Mouse (Mus musculus) G1E-ER4 (cell line): ENCODE measurements around the gene Tenm4. TPM values are rescaled to one million over a fixed set of nuclear protein-coding genes. Genes with fewer than 3 reads are reported as not detected.

Source experiments
- GATA1 ChIP-seq: IDR thresholded peaks from one replicate; pipeline ENCODE4 v1.8.0; 2012; ENCODE audit warnings: low read length, inconsistent platforms
- polyA plus RNA-seq: library from polyadenylated mRNA; stranded (reverse); fragments of >175 nt; gene quantifications from 2 replicates; pipeline ENCODE4 v1.2.3, GENCODE M21; 2012

The Tenm4 gene
- polyA plus RNA-seq, 1 experiment = not detected

GRCm38 (mm10) chr7:96813036-96813435 is 642.0 kb downstream of the Tenm4 start:
- TF ChIP-seq GATA1 = no peak

GRCm38 (mm10) chr7:96813497-96814400 is 642.7 kb downstream of the Tenm4 start:
- no peak for TF ChIP-seq GATA1

GRCm38 (mm10) chr7:96814581-96814980 is 643.5 kb downstream of the Tenm4 start:
- no peak for TF ChIP-seq GATA1

- TF ChIP-seq GATA1 = no peak
These were observed 646.1 kb downstream of the Tenm4 start for GRCm38 (mm10) chr7:96817030-96817674.

- no peak for TF ChIP-seq GATA1
These were observed 647.3 kb downstream of the Tenm4 start for GRCm38 (mm10) chr7:96818236-96818916.

GRCm38 (mm10) chr7:96819538-96819937 is 648.5 kb downstream of the Tenm4 start:
- no peak for TF ChIP-seq GATA1

- TF ChIP-seq GATA1 = no peak
These were observed 649.3 kb downstream of the Tenm4 start for GRCm38 (mm10) chr7:96820343-96820742.

- peak; percentile 37 for TF ChIP-seq GATA1
These were observed 655.1 kb downstream of the Tenm4 start for GRCm38 (mm10) chr7:96826101-96826500.

- TF ChIP-seq GATA1 = no peak
These were observed 655.6 kb downstream of the Tenm4 start for GRCm38 (mm10) chr7:96826672-96827071.

GRCm38 (mm10) chr7:96832551-96832950 is 661.5 kb downstream of the Tenm4 start:
- no peak for TF ChIP-seq GATA1

- TF ChIP-seq GATA1 = no peak
These were observed 662.0 kb downstream of the Tenm4 start for GRCm38 (mm10) chr7:96833012-96833411.

- TF ChIP-seq GATA1 = no peak
These were observed 663.7 kb downstream of the Tenm4 start for GRCm38 (mm10) chr7:96834681-96835289.

- TF ChIP-seq GATA1 = no peak
These were observed 664.3 kb downstream of the Tenm4 start for GRCm38 (mm10) chr7:96835313-96835712.

- no peak for TF ChIP-seq GATA1
These were observed 667.3 kb downstream of the Tenm4 start for GRCm38 (mm10) chr7:96838271-96838841.

- TF ChIP-seq GATA1 = no peak
These were observed 667.9 kb downstream of the Tenm4 start for GRCm38 (mm10) chr7:96838926-96839325.
